27 mouse cellular contexts compared by ENCODE assay signal in the genomic region with DNA sequence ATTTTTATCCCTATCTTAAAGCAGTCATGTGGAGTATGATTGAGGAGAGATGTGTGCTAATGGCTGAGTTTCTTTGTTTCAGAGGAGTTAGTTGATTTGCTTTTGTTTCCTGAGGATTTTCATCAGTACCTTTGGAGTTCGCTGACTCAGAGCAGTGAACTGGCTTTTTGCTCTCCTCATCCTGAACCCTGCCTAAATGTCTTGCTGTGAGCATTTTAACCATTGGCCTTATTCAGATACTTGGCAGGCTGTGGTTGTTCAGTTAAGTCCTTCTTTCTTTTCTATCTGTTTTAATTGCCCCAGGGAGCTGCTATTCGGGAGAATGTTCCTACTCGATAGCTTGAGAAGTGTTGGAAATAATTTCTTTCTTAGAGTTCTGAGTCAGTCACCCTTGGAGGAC.
"Had no signal": no experiment of that assay in that cellular context is flagged by ENCODE, and none has a peak within 500 bp of the region (broad histone marks: within the 10 kb centered on the region; RNA-seq: fewer than 3 reads in every experiment).

No protein-coding gene starts in this region.

- H3K4me2 ChIP-seq: heart, embryonic 11.5 days; heart, embryonic 13.5 days; heart, embryonic 15.5 days; hindbrain, embryonic 13.5 days; hindbrain, embryonic 15.5 days; intestine, embryonic 15.5 days; limb, embryonic 12.5 days; liver, embryonic 12.5 days had no signal

- DNase-seq: gastrocnemius, adult 2 months; gastrocnemius, postnatal 10 days; gastrocnemius, postnatal 25 days; heart, adult 11 months; heart, adult 2 months; heart, postnatal 14 days; heart, postnatal 36 days; kidney, adult 18-20 months; kidney, adult 8-10 months; kidney, postnatal 10 days; kidney, postnatal 25 days; kidney, postnatal 4 days; layer of hippocampus, adult 9-11 months; liver had no signal

- H3K9me3 ChIP-seq: heart, embryonic 13.5 days; heart, embryonic 15.5 days; hindbrain, embryonic 13.5 days; hindbrain, embryonic 15.5 days; intestine, embryonic 15.5 days; limb, embryonic 10.5 days; limb, embryonic 12.5 days; liver, embryonic 12.5 days had no signal

- H3K4me3 ChIP-seq: gastrocnemius, adult 2 months; heart, adult 2 months; heart, embryonic 13.5 days; heart, embryonic 15.5 days; hindbrain, embryonic 13.5 days; hindbrain, embryonic 15.5 days; intestine, embryonic 15.5 days; left cerebral cortex, adult 2 months; limb, embryonic 10.5 days; limb, embryonic 12.5 days; liver, embryonic 12.5 days had no signal

- H3K27me3 ChIP-seq: heart, embryonic 13.5 days; heart, embryonic 15.5 days; hindbrain, embryonic 13.5 days; hindbrain, embryonic 15.5 days; intestine, embryonic 15.5 days; limb, embryonic 12.5 days; liver, embryonic 12.5 days had no signal

- H3K27ac ChIP-seq: gastrocnemius, adult 2 months; heart, adult 2 months; heart, embryonic 13.5 days; heart, embryonic 15.5 days; hindbrain, embryonic 13.5 days; hindbrain, embryonic 15.5 days; intestine, embryonic 15.5 days; left cerebral cortex, adult 2 months; limb, embryonic 10.5 days; limb, embryonic 12.5 days; liver, embryonic 12.5 days; liver, embryonic 14.5 days had no signal

- H3K36me3 ChIP-seq: heart, embryonic 13.5 days; heart, embryonic 15.5 days; hindbrain, embryonic 13.5 days; hindbrain, embryonic 15.5 days; intestine, embryonic 15.5 days; limb, embryonic 10.5 days; limb, embryonic 12.5 days; liver, embryonic 12.5 days had no signal

- H3K9ac ChIP-seq: heart, embryonic 13.5 days; heart, embryonic 15.5 days; hindbrain, embryonic 13.5 days; hindbrain, embryonic 15.5 days; intestine, embryonic 15.5 days; limb, embryonic 12.5 days; liver, embryonic 12.5 days; liver, embryonic 14.5 days had no signal

- H3K4me1 ChIP-seq: heart, embryonic 15.5 days; hindbrain, embryonic 13.5 days; hindbrain, embryonic 15.5 days; intestine, embryonic 15.5 days; limb, embryonic 12.5 days; liver, embryonic 12.5 days had no signal

- ATAC-seq: inflammation-experienced regulatory T-cells, adult 6 months; intestine, embryonic 15.5 days; intestine, postnatal 0 days; liver, embryonic 12.5 days had no signal
